Mouse (Mus musculus) spleen, embryonic (tissue): ENCODE measurements around the gene Ldlrad1.

Source experiments
- CTCF ChIA-PET: fragments of 350-600 bp; sonication (Branson Sonifier 250); formaldehyde crosslinking; loops from one replicate; lab custom pipeline; 2022; lab: Charles Lee

The Ldlrad1 gene

GRCm38 (mm10) chr4:107210483-107211097, 1.6 kb downstream of the Ldlrad1 start:
- CTCF ChIA-PET, result no interaction called here

- CTCF ChIA-PET, result no interaction called here
Observed at GRCm38 (mm10) chr4:107211465-107211864, 2.5 kb downstream of the Ldlrad1 start.

- CTCF ChIA-PET, result no interaction called here
Observed at GRCm38 (mm10) chr4:107211936-107212335, 3.0 kb downstream of the Ldlrad1 start.

GRCm38 (mm10) chr4:107213279-107214011, 4.5 kb downstream of the Ldlrad1 start:
- CTCF ChIA-PET, result no interaction called here

GRCm38 (mm10) chr4:107217574-107217973, 8.6 kb downstream of the Ldlrad1 start:
- CTCF ChIA-PET, result no interaction called here

GRCm38 (mm10) chr4:107221524-107221923, 12.5 kb downstream of the Ldlrad1 start:
- CTCF ChIA-PET, result no interaction called here

- CTCF ChIA-PET, result interaction anchor here (0.7 kb wide), 1 partner anchor 1815 kb away, joined by 3 read pairs; no protein-coding TSS in a partner anchor
Observed at GRCm38 (mm10) chr4:107223225-107224204, 14.5 kb downstream of the Ldlrad1 start.

- CTCF ChIA-PET, result no interaction called here
Observed at GRCm38 (mm10) chr4:107226313-107226712, 17.3 kb downstream of the Ldlrad1 start.

GRCm38 (mm10) chr4:107232219-107232618, 23.2 kb downstream of the Ldlrad1 start:
- CTCF ChIA-PET, result interaction anchor here (0.7 kb wide), 1 partner anchor 1715 kb away, joined by 4 read pairs; no protein-coding TSS in a partner anchor

- CTCF ChIA-PET, result no interaction called here
Observed at GRCm38 (mm10) chr4:107238253-107238652, 29.3 kb downstream of the Ldlrad1 start.

- CTCF ChIA-PET, result no interaction called here
Observed at GRCm38 (mm10) chr4:107240196-107240595, 31.2 kb downstream of the Ldlrad1 start.

GRCm38 (mm10) chr4:107243365-107244333, 34.7 kb downstream of the Ldlrad1 start:
- CTCF ChIA-PET, result interaction anchor here (0.7 kb wide), 1 partner anchor 296 kb away, joined by 3 read pairs; no protein-coding TSS in a partner anchor

GRCm38 (mm10) chr4:107245368-107245767, 36.4 kb downstream of the Ldlrad1 start:
- CTCF ChIA-PET, result no interaction called here

- CTCF ChIA-PET, result no interaction called here
Observed at GRCm38 (mm10) chr4:107246040-107246439, 37.1 kb downstream of the Ldlrad1 start.

GRCm38 (mm10) chr4:107247110-107247509, 38.1 kb downstream of the Ldlrad1 start:
- CTCF ChIA-PET, result no interaction called here

- CTCF ChIA-PET, result no interaction called here
Observed at GRCm38 (mm10) chr4:107248061-107248460, 39.1 kb downstream of the Ldlrad1 start.

GRCm38 (mm10) chr4:107249471-107249870, 40.5 kb downstream of the Ldlrad1 start:
- CTCF ChIA-PET, result interaction anchor here (0.7 to 1.2 kb wide), 3 partner anchors 12 to 100 kb away, joined by 4 to 5 read pairs (median 5); no protein-coding TSS in a partner anchor

GRCm38 (mm10) chr4:107250494-107250893, 41.5 kb downstream of the Ldlrad1 start:
- CTCF ChIA-PET, result interaction anchor here (0.7 kb wide), 2 partner anchors 517 to 915 kb away, joined by 3 to 6 read pairs; no protein-coding TSS in a partner anchor

GRCm38 (mm10) chr4:107252522-107252921, 43.5 kb downstream of the Ldlrad1 start:
- CTCF ChIA-PET, result interaction anchor here (0.7 kb wide), 2 partner anchors 201 to 1809 kb away, joined by 5 to 6 read pairs; no protein-coding TSS in a partner anchor
